Mouse (Mus musculus) small intestine, adult 2 months (tissue): ENCODE data around the gene Cdrt4. TPM values are rescaled to one million over a fixed set of nuclear protein-coding genes. Genes with fewer than 3 reads are reported as not detected.

ENCODE experiments used
- H3K27ac ChIP-seq: fragments of 200-500 bp; 2 replicates; pipeline ENCODE4 v1.5.1; 2012; ENCODE audit warnings: low read depth, low read length, control low read depth, inconsistent platforms; ENCODE audit not compliant: insufficient read depth
- H3K27me3 ChIP-seq: fragments of 200-500 bp; 2 replicates; pipeline ENCODE4 v1.6.1; 2012; ENCODE audit warnings: mild to moderate bottlenecking, moderate library complexity, low read length, inconsistent platforms; ENCODE audit not compliant: control insufficient read depth, insufficient read depth
- H3K36me3 ChIP-seq: fragments of 200-500 bp; 2 replicates; pipeline ENCODE4 v1.6.1; 2012; ENCODE audit warnings: mild to moderate bottlenecking, low read length, control low read depth, inconsistent platforms; ENCODE audit not compliant: control insufficient read depth, insufficient read depth
- H3K4me1 ChIP-seq: fragments of 200-500 bp; 2 replicates; pipeline ENCODE4 v1.6.1; 2012; ENCODE audit warnings: low read length, inconsistent platforms, mixed read lengths; ENCODE audit not compliant: control insufficient read depth, insufficient read depth, insufficient read length
- H3K4me3 ChIP-seq: fragments of 200-500 bp; 2 replicates; pipeline ENCODE4 v1.5.1; 2012; ENCODE audit warnings: low read depth, mild to moderate bottlenecking, control low read depth, inconsistent platforms, low read length, moderate library complexity
- CTCF ChIP-seq: fragments of 200-500 bp; IDR thresholded peaks from 2 replicates; pipeline ENCODE4 v1.5.1; 2012; ENCODE audit warnings: low read depth, mild to moderate bottlenecking, control low read depth, inconsistent platforms, low read length, moderate library complexity, mixed read lengths; ENCODE audit not compliant: insufficient replicate concordance, insufficient read length; ENCODE audit errors: extremely low read depth
- POLR2A ChIP-seq: fragments of 200-500 bp; IDR thresholded peaks from 2 replicates; pipeline ENCODE4 v1.6.1; 2012; ENCODE audit warnings: low read depth, mild to moderate bottlenecking, control low read depth, inconsistent platforms, low read length, moderate library complexity
- WGBS: fragments of 180-500 bp; shearing (Covaris S2); methylation state at CpG from one replicate; pipeline ENCODE4 v1.1.7; 2018; 5-methylcytosine and 5-hydroxymethylcytosine counted together
- polyA plus RNA-seq: library from polyadenylated mRNA; depleted of rRNA; stranded (reverse); fragments of >200 nt; gene quantifications from 2 replicates; pipeline ENCODE4 v1.2.3, GENCODE M21; 2012

Gene Cdrt4
- polyA plus RNA-seq, 1 experiment: not detected

- H3K27ac ChIP-seq: no peak overlapping the region
- no peak overlapping the region for H3K4me3 ChIP-seq
- H3K27me3 ChIP-seq: no peaks in the 10 kb centered on the region
- WGBS: 58% methylated on average over 9 of the region's 9 CpGs
- H3K4me1 ChIP-seq: peaks cover 9% of the 10 kb centered on the region; the same call in 1 of the 2 replicates
- H3K36me3 ChIP-seq: no peaks in the 10 kb centered on the region
- no peak for TF ChIP-seq CTCF
- TF ChIP-seq POLR2A: no peak
These were observed 44.2 kb downstream of the Cdrt4 start for GRCm38 (mm10) chr11:62995066-62995754.

GRCm38 (mm10) chr11:62995755-62996521 lies 44.9 kb downstream of the Cdrt4 start:
- H3K4me1 ChIP-seq: peaks cover 9% of the 10 kb centered on the region; the same call in 1 of the 2 replicates
- no peak overlapping the region for H3K27ac ChIP-seq
- TF ChIP-seq CTCF: no peak
- TF ChIP-seq POLR2A: no peak
- 68% methylated on average over 5 of the region's 5 CpGs for WGBS
- no peaks in the 10 kb centered on the region for H3K27me3 ChIP-seq
- no peak overlapping the region for H3K4me3 ChIP-seq
- no peaks in the 10 kb centered on the region for H3K36me3 ChIP-seq

DNA sequence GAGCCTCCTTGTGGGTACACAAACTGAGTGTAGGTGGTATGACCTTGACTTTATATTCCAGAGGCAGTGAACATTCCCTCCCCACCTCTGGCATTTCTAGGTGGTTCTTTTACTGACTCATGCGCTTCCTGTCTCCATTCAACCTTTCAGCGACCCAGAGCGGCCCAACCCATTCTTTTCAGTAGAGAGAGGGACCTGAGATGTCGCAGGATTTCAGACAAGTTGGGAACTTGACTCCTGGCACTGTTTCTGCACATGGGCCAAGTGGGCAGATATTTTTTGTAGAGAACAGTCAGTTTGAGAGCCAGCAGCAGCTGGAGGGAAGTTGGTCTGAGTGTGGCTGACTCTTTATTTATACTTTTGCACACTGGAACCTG lies 45.5 kb downstream of the Cdrt4 start:
- no peaks in the 10 kb centered on the region for H3K27me3 ChIP-seq
- H3K27ac ChIP-seq: no peak overlapping the region
- WGBS: 85% methylated on average over 4 of the region's 4 CpGs
- H3K4me1 ChIP-seq: peaks cover 9% of the 10 kb centered on the region; the same call in 1 of the 2 replicates
- H3K4me3 ChIP-seq: no peak overlapping the region
- TF ChIP-seq CTCF: no peak
- TF ChIP-seq POLR2A: no peak
- H3K36me3 ChIP-seq: no peaks in the 10 kb centered on the region

- no peaks in the 10 kb centered on the region for H3K27me3 ChIP-seq
- peak overlapping the region; percentile 62; the same call in 1 of the 2 replicates for H3K27ac ChIP-seq
- H3K4me3 ChIP-seq: no peak overlapping the region
- WGBS: 83% methylated on average over 5 of the region's 5 CpGs
- H3K36me3 ChIP-seq: no peaks in the 10 kb centered on the region
- H3K4me1 ChIP-seq: peaks cover 9% of the 10 kb centered on the region; the same call in 1 of the 2 replicates
- TF ChIP-seq CTCF (no peak), POLR2A (no peak)
These were observed 46.2 kb downstream of the Cdrt4 start for GRCm38 (mm10) chr11:62997039-62997717.

GRCm38 (mm10) chr11:62997718-62998281 lies 46.8 kb downstream of the Cdrt4 start:
- no peak overlapping the region for H3K4me3 ChIP-seq
- no peaks in the 10 kb centered on the region for H3K36me3 ChIP-seq
- peaks cover 9% of the 10 kb centered on the region; the same call in 1 of the 2 replicates for H3K4me1 ChIP-seq
- H3K27ac ChIP-seq: peak overlapping the region; percentile 62; the same call in 1 of the 2 replicates
- H3K27me3 ChIP-seq: no peaks in the 10 kb centered on the region
- 71% methylated on average over 11 of the region's 11 CpGs for WGBS
- TF ChIP-seq POLR2A (no peak), CTCF (no peak)

- Histone ChIP-seq H3K27ac (no peak overlapping the region), H3K36me3 (no peaks in the 10 kb centered on the region), H3K27me3 (no peaks in the 10 kb centered on the region), H3K4me1 (peaks cover 8% of the 10 kb centered on the region; the same call in 1 of the 2 replicates), H3K4me3 (no peak overlapping the region)
- 92% methylated on average over 8 of the region's 8 CpGs for WGBS
- TF ChIP-seq CTCF (no peak), POLR2A (no peak)
These were observed 49.1 kb downstream of the Cdrt4 start for GRCm38 (mm10) chr11:63000126-63000525.
